Mouse (Mus musculus) mouse trophoblast stem cell (cell line): Measurements from ENCODE around the gene Alpk3.

ENCODE experiments used
- in situ Hi-C, 2 experiments: fragments of 300-500 bp; cut with MseI, MboI; formaldehyde crosslinking; loops; 2 replicates in 1 of 2; 3 replicates in 1 of 2; pipeline ENCODE4 v1.15.1; 2025

Alpk3 gene

GRCm38 (mm10) chr7:81073273-81073672 is 15.9 kb downstream of the Alpk3 start:
- in situ Hi-C loops = no loop called here

GRCm38 (mm10) chr7:81074546-81074945 is 17.1 kb downstream of the Alpk3 start:
- in situ Hi-C loops = no loop called here

- in situ Hi-C loops = no loop called here
Measured at GRCm38 (mm10) chr7:81075299-81075698, 17.9 kb downstream of the Alpk3 start.

GRCm38 (mm10) chr7:81075732-81076131 is 18.3 kb downstream of the Alpk3 start:
- in situ Hi-C loops = no loop called here

GRCm38 (mm10) chr7:81077009-81077408 is 19.6 kb downstream of the Alpk3 start:
- in situ Hi-C loops = no loop called here

- in situ Hi-C loops = no loop called here
Measured at GRCm38 (mm10) chr7:81078740-81079139, 21.3 kb downstream of the Alpk3 start.

GRCm38 (mm10) chr7:81093420-81093965 is 36.1 kb downstream of the Alpk3 start:
- in situ Hi-C loops = no loop called here

- in situ Hi-C loops = no loop called here
Measured at GRCm38 (mm10) chr7:81094104-81094757, 36.8 kb downstream of the Alpk3 start.

- in situ Hi-C loops = no loop called here
Measured at GRCm38 (mm10) chr7:81100341-81100740, 42.9 kb downstream of the Alpk3 start.

GRCm38 (mm10) chr7:81102854-81103253 is 45.5 kb downstream of the Alpk3 start:
- in situ Hi-C loops = no loop called here

- in situ Hi-C loops = no loop called here
Measured at GRCm38 (mm10) chr7:81105525-81105924, 48.1 kb downstream of the Alpk3 start.

- in situ Hi-C loops = no loop called here
Measured at GRCm38 (mm10) chr7:81108226-81108625, 50.8 kb downstream of the Alpk3 start.

- in situ Hi-C loops = no loop called here
Measured at GRCm38 (mm10) chr7:81109717-81110651, 52.6 kb downstream of the Alpk3 start.

- in situ Hi-C loops = no loop called here
Measured at GRCm38 (mm10) chr7:81110791-81111190, 53.4 kb downstream of the Alpk3 start.

- in situ Hi-C loops = no loop called here
Measured at GRCm38 (mm10) chr7:81111729-81112128, 54.3 kb downstream of the Alpk3 start.

GRCm38 (mm10) chr7:81112686-81113360 is 55.4 kb downstream of the Alpk3 start:
- in situ Hi-C loops = no loop called here

GRCm38 (mm10) chr7:81114555-81114954 is 57.2 kb downstream of the Alpk3 start, which contains the start of gene Slc28a1:
TSS of gene Slc28a1 (plus strand) at chr7:81114799.
- in situ Hi-C loops = no loop called here

GRCm38 (mm10) chr7:81121099-81121498 is 63.7 kb downstream of the Alpk3 start:
- in situ Hi-C loops = no loop called here

GRCm38 (mm10) chr7:81122808-81123207 is 65.4 kb downstream of the Alpk3 start:
- in situ Hi-C loops = no loop called here

- in situ Hi-C loops = no loop called here
Measured at GRCm38 (mm10) chr7:81123553-81123952, 66.2 kb downstream of the Alpk3 start.

GRCm38 (mm10) chr7:81124773-81125172 is 67.4 kb downstream of the Alpk3 start:
- in situ Hi-C loops = no loop called here
